Mouse (Mus musculus) layer of hippocampus, adult 11-12 months (tissue): ENCODE results near the gene Eif2ak1.

Experiments used
- DNase-seq: peaks from one replicate; pipeline ENCODE4 v3.0.0; 2022; ENCODE audit warnings: low spot score

Eif2ak1 gene

DNA sequence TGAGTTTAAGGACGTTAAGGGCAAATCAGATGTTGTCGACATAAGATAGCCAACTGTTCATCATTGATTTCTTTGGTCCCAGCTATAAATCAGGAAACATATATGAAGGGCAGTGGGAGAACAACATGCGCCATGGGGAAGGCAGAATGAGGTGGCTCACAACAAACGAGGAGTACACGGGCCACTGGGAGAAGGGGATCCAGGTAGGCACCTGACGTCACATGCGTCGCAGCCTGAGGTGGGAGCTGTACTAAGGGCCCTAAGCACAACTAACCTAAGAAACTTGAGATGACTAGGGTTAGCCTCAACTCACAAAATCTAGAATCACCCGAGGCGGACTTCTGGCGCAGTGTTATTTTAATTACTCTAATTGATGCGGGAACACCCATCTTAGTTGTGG, 130.8 kb downstream of the Eif2ak1 start:
- DNase-seq = no peak

DNA sequence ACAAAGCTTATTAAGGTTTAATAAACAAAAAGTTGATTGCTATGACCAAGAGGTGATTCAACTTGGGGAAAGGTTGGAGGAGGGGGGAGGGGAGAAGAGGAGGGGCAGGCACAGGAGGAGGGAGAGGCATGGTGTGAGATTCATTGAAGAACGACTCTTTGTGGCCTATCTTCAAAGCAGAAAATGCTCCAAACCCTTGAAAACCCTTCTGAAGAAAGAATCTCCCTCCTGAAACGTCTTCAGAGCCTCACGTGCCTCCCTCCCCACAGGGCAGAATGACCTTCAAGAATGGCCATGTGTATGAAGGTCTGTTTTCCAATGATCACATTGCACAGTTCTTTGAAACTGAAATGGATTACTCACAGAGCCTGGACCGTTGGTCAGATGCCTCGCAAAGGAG, 132.4 kb downstream of the Eif2ak1 start:
- DNase-seq = no peak
